Mouse (Mus musculus) kidney, adult 8-10 months (tissue): ENCODE measurements at regions not wholly inside any gene's neighbourhood (a gene's known extent, or its start where the extent isn't known, plus 50 kb on each side); places are given as distances from the start of the nearest gene placed in this dataset.

Experiments
- DNase-seq, 2 experiments: peaks; one replicate each; pipeline ENCODE4 v3.0.0; 2022

- no peak for DNase-seq
These were observed 424.7 kb upstream of the BB014433 start for GRCm38 (mm10) chr8:15470561-15470960.

- DNase-seq: no peak
These were observed 422.9 kb upstream of the BB014433 start for GRCm38 (mm10) chr8:15468540-15469476.

- DNase-seq: peak in 1 of 2 experiments; percentile 8
These were observed 392.7 kb upstream of the BB014433 start for GRCm38 (mm10) chr8:15438546-15438945.

- no peak for DNase-seq
These were observed 348.8 kb upstream of the BB014433 start for GRCm38 (mm10) chr8:15394722-15395115.

GRCm38 (mm10) chr8:15393936-15394721, 348.3 kb upstream of the BB014433 start:
- no peak for DNase-seq

- DNase-seq: no peak
These were observed 346.2 kb upstream of the BB014433 start for GRCm38 (mm10) chr8:15392056-15392455.

- no peak for DNase-seq
These were observed 342.9 kb upstream of the BB014433 start for GRCm38 (mm10) chr8:15388791-15389190.

GRCm38 (mm10) chr8:15367063-15367462, 321.2 kb upstream of the BB014433 start:
- DNase-seq: no peak

GRCm38 (mm10) chr8:15364546-15364945, 318.7 kb upstream of the BB014433 start:
- DNase-seq: no peak

- DNase-seq: no peak
These were observed 298.3 kb upstream of the BB014433 start for GRCm38 (mm10) chr8:15344151-15344550.

- no peak for DNase-seq
These were observed 297.7 kb upstream of the BB014433 start for GRCm38 (mm10) chr8:15343616-15344015.

- no peak for DNase-seq
These were observed 288.7 kb upstream of the BB014433 start for GRCm38 (mm10) chr8:15334532-15334931.

- DNase-seq: no peak
These were observed 281.4 kb upstream of the BB014433 start for GRCm38 (mm10) chr8:15327312-15327711.

GRCm38 (mm10) chr8:15323421-15323820, 277.5 kb upstream of the BB014433 start:
- DNase-seq: no peak

GRCm38 (mm10) chr8:15318082-15318816, 272.4 kb upstream of the BB014433 start:
- no peak for DNase-seq

- DNase-seq: no peak
These were observed 267.6 kb upstream of the BB014433 start for GRCm38 (mm10) chr8:15313481-15313880.

GRCm38 (mm10) chr8:15311509-15311908, 265.6 kb upstream of the BB014433 start:
- no peak for DNase-seq

GRCm38 (mm10) chr8:15311045-15311444, 265.2 kb upstream of the BB014433 start:
- no peak for DNase-seq

GRCm38 (mm10) chr8:15304143-15304677, 258.3 kb upstream of the BB014433 start:
- DNase-seq: no peak

- DNase-seq: no peak
These were observed 227.9 kb upstream of the BB014433 start for GRCm38 (mm10) chr8:15273775-15274174.

GRCm38 (mm10) chr8:15271793-15272587, 226.1 kb upstream of the BB014433 start:
- DNase-seq: no peak

GRCm38 (mm10) chr8:15270290-15270689, 224.4 kb upstream of the BB014433 start:
- peak; percentile 8 to 59 for DNase-seq
